21 mouse cellular contexts compared by ENCODE assay signal in genomic region chr16:30457335-30457734, GRCm38 (mm10).
"Had no signal": no experiment of that assay in that cellular context is flagged by ENCODE, and none has a peak within 500 bp of the region (broad histone marks: within the 10 kb centered on the region; RNA-seq: fewer than 3 reads in every experiment).

No protein-coding gene starts in this region.

- DNase-seq: kidney, adult 2 months; kidney, postnatal 25 days; layer of hippocampus, postnatal 36 days; lung, embryonic 14.5 days; midbrain, embryonic 14.5 days; retina, postnatal 1 day; right cerebral cortex, postnatal 25 days; spleen, adult 18-20 months; thymus, postnatal 25 days had no signal

- H3K9ac ChIP-seq: limb, embryonic 13.5 days; lung, embryonic 14.5 days; neural tube, embryonic 13.5 days; stomach, embryonic 15.5 days had no signal

- H3K4me1 ChIP-seq: limb, embryonic 10.5 days; limb, embryonic 13.5 days; neural tube, embryonic 13.5 days; stomach, embryonic 15.5 days had no signal

- H3K27me3 ChIP-seq: limb, embryonic 13.5 days; megakaryocyte, embryonic 14.5 days; neural tube, embryonic 13.5 days; stomach, embryonic 15.5 days had no signal

- H3K4me2 ChIP-seq: limb, embryonic 13.5 days; lung, embryonic 14.5 days; midbrain, embryonic 11.5 days; neural tube, embryonic 13.5 days; stomach, embryonic 15.5 days had no signal

- ATAC-seq: lung, postnatal 0 days had no signal

- H3K4me3 ChIP-seq: layer of hippocampus, adult 2 months; left cerebral cortex, adult 2 months; limb, embryonic 10.5 days; limb, embryonic 13.5 days; megakaryocyte, embryonic 14.5 days; myocyte; neural tube, embryonic 13.5 days; stomach, embryonic 15.5 days had no signal

- H3K9me3 ChIP-seq: neural tube, embryonic 13.5 days; stomach, embryonic 15.5 days had no signal

- H3K36me3 ChIP-seq: limb, embryonic 10.5 days; limb, embryonic 13.5 days; neural tube, embryonic 13.5 days; stomach, embryonic 15.5 days had no signal

- H3K27ac ChIP-seq: kidney, postnatal 0 days; layer of hippocampus, adult 2 months; left cerebral cortex, adult 2 months; limb, embryonic 10.5 days; limb, embryonic 13.5 days; macrophage; neural tube, embryonic 13.5 days; stomach, embryonic 15.5 days had no signal
